Mouse (Mus musculus) embryonic fibroblast, embryonic 13.5 days (primary cell): ENCODE measurements around the gene Tbc1d14.

ENCODE experiments used
- CTCF ChIP-seq: IDR thresholded peaks from 2 replicates; pipeline ENCODE4 v1.5.1; 2011; ENCODE audit warnings: mild to moderate bottlenecking, control low read depth, low read length, moderate library complexity, borderline replicate concordance; ENCODE audit not compliant: insufficient read depth
- POLR2A ChIP-seq: IDR thresholded peaks from 2 replicates; pipeline ENCODE4 v1.6.1; 2011; ENCODE audit warnings: low read depth, mild to moderate bottlenecking, control low read depth, low read length, moderate library complexity

- TF ChIP-seq POLR2A (no peak), CTCF (no peak)
Observed at GRCm38 (mm10) chr5:36562791-36563445, 30.2 kb downstream of the Tbc1d14 start.
